Mouse (Mus musculus) frontal cortex, postnatal 36 days (tissue): ENCODE results near the gene Slc22a17.

Experiments
- DNase-seq, 2 experiments: peaks; one replicate each; pipeline ENCODE4 v3.0.0; 2022; ENCODE audit warnings: low spot score in 2 of 2

The Slc22a17 gene

GRCm38 (mm10) chr14:54939434-54940175 lies 26.7 kb upstream of the Slc22a17 start:
- DNase-seq = peak; percentile 41 to 55

GRCm38 (mm10) chr14:54938431-54939219 lies 25.7 kb upstream of the Slc22a17 start:
- no peak for DNase-seq

DNA sequence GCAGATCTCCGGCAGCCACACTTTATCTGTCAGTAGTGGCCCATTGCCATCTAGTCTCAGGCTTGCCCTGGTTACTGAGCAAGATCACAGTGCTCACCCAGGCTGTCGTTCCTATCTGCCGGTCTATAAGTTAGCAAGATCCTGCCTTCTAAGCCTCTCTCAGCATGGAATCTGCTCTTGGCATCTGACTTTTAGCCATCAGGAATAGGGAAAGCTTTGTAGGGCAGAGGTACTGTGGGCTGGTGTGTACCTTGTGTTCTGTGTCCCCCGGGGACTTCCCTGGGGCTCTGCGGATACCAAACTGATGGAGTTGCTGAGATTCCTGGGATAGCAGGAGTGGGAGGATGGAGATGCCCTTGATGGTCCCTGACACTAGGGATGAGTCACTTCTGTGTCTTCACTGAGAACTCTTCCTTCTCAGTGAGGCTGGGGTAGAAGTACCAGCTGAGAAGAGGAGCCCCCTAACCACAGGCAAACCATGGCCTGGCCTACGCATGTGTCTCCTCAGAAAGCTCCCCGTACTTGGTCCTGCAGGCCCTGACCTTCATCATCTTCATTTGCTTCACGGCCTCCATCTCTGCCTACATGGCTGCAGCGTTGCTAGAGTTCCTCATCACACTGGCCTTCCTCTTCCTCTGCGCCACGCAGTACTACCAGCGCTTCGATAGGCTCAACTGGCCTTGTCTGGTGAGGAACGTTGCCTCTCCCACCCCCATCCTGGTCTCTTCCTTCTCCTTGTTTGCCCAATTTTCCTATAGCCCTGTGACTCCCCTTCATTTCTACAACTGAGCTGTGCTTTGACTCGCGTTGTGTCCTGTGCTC lies 24.6 kb upstream of the Slc22a17 start:
- no peak for DNase-seq

GRCm38 (mm10) chr14:54936831-54937160 lies 23.9 kb upstream of the Slc22a17 start:
- no peak for DNase-seq

DNA sequence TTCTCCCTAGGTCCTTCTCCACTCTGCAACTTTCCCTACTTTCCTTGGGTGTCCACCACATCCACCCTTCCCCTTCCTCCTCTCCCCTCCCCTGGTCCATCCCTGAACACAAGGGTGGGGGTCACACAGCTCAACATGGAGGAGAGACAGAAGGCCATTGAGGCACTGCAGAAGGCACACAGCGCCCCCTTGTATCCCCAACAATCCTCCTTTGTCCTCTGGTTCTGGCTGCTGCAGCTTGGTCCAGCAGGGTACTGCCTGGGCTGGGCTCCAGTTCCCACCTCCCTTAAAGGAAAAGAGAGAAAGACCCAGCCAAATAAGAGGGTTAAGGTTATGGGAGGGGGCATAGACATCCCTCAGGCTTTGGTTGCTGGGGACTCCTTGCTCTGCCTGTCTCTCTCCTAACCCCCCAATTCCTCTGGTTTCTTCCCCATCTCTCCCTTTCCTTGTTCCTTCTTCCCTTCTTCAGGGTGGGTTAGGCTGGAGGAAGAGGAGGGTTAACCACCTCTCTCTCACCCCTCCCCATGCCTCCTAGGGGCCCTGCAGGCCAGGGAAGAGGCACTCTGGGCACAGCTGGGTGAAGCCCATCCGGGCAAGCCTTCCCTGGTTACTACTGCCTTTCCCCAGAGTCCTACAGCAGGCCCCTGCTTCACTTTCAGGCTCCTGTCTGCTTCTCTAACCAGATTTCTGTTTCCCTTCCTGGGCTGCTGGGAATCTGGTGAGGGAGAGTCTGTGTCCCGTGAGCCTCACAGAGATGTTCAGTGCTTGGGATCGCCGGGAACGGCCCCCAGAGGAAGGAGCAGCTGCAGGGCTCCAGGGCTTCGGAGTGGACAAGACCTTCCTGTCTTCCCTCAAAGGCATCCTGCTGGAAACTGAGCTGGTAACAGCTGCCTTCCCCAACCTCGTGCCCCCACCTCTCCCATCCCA lies 23.2 kb upstream of the Slc22a17 start, which contains the start of gene Cmtm5:
Gene Cmtm5 (plus strand): TSS at position 358 of the 927 bp plus-strand sequence.
- DNase-seq = peak; percentile 59 to 65

DNA sequence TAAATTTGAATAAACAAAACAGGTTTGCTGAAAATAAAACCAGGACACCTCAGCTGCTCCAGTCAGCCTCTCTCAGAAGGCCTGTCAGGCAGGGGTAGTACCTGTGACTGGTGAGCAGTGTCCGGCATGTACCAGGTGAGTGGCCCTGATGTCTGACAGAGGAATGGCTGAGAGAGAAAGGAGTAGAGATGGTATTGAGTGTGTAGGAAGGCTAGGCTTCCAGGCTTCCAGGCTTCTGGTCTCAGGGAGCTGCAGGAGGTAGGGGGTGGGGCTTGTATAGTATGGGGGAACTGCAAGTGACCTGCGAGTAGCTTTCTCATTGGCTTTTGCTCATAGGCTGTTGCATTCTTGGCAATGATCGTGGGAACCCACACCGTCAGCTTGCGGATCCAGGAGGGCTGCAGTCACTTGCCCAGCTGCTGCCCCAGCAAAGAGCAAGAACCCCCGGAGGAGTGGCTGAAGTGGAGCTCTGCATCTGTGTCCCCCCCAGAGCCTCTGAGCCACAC lies 19.8 kb upstream of the Slc22a17 start, which contains the start of gene Il25:
Gene Il25 (plus strand): TSS at position 51 of the 506 bp plus-strand sequence.
- DNase-seq = no peak

DNA sequence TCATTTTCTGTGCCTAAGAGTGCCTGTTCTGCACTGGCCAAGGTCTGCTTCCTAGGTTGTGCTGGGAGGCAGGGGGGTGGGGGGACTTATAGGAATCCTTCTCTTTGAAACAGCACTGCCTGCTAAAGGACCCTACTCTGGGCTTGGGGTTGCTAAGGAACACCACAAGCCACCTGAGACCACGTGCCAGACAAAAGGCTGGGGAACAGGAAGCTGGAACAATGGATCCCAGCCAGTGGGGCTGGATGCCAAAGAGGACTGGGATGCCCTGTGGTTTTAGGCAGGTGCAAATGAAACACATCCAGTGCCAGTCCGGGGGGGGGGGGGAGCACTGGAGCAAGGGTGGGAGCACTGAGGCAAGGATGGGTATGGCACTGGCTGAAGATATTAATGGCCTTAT lies 17.5 kb upstream of the Slc22a17 start:
- DNase-seq = no peak

GRCm38 (mm10) chr14:54929801-54930200 lies 16.9 kb upstream of the Slc22a17 start:
- DNase-seq = no peak

DNA sequence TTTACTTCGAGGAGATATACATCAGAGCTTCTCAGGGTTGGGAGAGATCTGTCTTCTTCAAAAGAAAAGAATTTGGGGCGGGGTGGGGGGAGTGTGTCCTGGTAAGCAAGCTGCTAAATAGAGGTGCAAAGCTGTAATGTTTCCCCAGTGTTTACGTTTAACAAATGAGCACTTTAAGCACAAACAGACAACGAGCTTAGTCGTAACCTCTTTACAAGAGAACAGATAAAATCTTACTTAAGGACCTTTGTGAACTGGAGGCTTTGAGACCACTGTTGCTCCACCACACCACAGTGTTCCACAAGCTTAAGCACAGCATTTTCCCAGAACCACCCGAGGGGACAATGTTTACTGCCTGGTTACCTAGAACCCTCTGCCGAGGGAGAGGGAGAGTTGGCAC lies 14.4 kb upstream of the Slc22a17 start:
- DNase-seq = no peak

DNA sequence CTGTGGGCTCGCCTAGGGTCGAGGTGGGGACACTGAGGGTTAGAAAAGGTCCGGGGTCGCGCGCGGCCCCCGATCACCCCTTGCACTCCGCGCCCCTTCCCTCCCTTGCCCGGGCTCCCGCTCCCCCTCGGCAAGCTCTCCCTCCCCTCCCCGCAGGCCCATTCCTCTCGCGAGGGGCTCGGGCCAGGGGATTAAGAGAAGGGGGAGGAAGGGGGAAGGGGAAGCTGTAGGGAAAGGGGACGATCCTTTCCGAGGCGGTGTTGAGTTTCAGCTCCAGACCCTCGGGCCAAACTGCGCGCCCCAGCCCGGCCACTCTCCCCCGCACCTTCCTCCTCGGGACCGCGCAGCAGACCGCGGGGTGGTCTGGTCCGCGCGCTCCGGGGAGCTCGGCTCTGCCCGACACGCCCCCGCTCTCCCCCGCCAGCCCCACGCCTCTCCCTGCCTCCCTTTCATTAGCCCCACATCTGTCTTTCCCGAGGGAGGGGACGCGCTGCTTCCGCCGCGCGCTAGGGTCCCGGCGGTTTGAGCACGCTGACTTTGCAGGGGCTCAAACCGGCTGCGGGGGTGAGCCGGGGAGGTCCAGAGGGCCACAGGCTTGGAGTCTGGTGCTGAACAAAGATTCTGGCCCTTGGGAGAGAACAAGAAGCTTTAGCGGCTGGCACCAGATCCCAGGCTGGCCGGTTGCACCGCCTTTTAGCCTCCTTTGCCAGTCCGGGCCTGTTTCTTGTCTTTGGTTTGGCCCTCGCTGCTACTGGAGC lies 13.6 kb upstream of the Slc22a17 start:
- peak; percentile 31 to 40 for DNase-seq

- peak; percentile 41 to 45 for DNase-seq
Measured at GRCm38 (mm10) chr14:54925349-54926342, 12.7 kb upstream of the Slc22a17 start, which contains the start of gene Efs. Efs (minus strand) TSS chr14:54926126.

- DNase-seq = no peak
Measured at GRCm38 (mm10) chr14:54924641-54925348, 11.9 kb upstream of the Slc22a17 start.

GRCm38 (mm10) chr14:54920076-54920685 lies 7.2 kb upstream of the Slc22a17 start:
- DNase-seq = no peak

GRCm38 (mm10) chr14:54913343-54913742 lies 411 bp upstream of the Slc22a17 start:
- peak in 1 of 2 experiments; percentile 31 for DNase-seq

DNA sequence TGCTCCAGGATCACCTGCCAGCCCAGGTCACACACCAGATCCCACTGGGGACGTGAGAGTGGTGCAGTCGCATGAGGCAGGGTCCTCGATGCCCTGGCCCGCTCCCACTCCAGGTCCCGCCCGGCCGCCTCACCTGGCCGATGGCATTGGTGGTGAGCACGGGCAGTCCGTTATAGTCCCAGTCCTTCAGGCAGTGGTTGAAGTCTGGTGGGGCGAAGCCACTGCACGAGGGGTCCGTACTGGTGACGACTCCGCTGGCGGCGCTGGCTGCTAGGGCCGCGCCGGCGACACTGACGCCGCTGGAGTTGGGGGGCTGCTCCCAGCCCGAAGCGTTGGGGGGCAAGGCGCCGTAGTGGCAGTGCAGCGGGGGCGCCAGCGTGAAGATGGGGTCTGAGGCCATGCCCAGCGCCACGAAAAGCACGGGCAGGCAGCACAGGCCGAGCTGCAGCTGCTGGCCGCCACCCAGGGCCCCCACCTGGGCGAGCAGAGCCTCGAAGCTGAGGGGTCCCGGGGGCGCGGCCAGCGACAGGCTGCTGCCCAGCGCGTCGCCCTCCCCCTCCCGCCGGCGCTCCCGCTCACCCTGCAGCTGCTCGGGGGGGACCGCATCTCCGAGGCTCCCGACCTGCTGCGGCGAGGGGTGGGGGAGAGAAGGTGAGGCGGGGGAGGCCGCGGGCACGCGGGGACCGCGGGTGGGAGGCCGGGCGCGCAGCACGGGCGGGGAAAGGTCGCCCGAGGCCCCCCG lies 652 bp downstream of the Slc22a17 start:
- DNase-seq = no peak

- DNase-seq = no peak
Measured at GRCm38 (mm10) chr14:54908682-54909081, 4.2 kb downstream of the Slc22a17 start.

DNA sequence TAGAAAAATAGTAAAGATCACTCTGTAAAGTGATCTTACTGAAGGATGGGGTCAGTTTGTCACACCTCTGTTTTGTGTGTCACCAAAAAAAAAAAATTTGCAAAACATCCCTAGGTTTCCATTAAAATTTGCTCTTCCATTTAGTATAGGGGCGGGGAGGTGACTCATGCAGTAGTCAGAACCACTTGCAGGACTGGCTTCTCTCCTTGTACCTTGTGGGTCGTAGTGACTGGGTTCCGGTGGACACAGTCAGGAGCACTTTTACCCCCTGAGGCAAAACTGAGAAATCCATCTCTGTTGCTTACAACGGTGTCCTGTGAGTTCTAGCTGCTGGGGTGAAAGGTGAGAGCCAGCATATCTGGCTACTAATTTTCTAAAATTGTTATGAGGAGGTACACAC lies 9.3 kb downstream of the Slc22a17 start:
- no peak for DNase-seq
